Mouse (Mus musculus) T-helper 17 cell (primary cell): ENCODE measurements around the gene Rmdn3.

ENCODE experiments used
- in situ Hi-C, 2 experiments: fragments of 300-600 bp; cut with MboI, MseI; formaldehyde crosslinking; loops; 1 replicate in 1 of 2; 2 replicates in 1 of 2; pipeline ENCODE4 v1.15.1; 2025; ENCODE audit warnings: high pct_unique_total_duplicates in 2 of 2

The Rmdn3 gene

GRCm38 (mm10) chr2:119170282-119170681 is 13.4 kb upstream of the Rmdn3 start:
- in situ Hi-C loops, result no loop called here

DNA sequence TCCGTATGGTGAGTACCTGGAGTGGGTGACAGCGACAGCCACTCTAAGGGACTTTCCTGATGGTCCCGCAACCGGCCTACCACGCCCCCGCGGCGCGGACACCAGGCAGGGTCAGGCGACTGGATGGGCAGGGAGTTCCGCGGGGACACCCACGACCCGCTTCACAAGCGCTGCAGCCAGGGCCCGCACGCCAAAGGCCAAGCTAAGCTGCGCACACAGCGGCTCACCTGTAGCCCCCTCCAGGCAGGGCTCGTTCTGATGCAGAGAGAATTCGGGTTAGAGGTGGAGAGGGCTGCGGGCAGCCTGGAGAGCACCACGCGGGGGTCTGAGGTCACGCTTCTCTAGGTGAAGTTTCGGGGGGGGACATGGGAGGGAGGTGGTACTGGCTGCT is 11.0 kb upstream of the Rmdn3 start:
- in situ Hi-C loops, result no loop called here

- in situ Hi-C loops, result no loop called here
Measured at GRCm38 (mm10) chr2:119166901-119167865, 10.3 kb upstream of the Rmdn3 start, which contains the start of gene Gchfr. Gchfr (plus strand) TSS chr2:119167773.

- in situ Hi-C loops, result no loop called here
Measured at GRCm38 (mm10) chr2:119165401-119165800, 8.6 kb upstream of the Rmdn3 start.

DNA sequence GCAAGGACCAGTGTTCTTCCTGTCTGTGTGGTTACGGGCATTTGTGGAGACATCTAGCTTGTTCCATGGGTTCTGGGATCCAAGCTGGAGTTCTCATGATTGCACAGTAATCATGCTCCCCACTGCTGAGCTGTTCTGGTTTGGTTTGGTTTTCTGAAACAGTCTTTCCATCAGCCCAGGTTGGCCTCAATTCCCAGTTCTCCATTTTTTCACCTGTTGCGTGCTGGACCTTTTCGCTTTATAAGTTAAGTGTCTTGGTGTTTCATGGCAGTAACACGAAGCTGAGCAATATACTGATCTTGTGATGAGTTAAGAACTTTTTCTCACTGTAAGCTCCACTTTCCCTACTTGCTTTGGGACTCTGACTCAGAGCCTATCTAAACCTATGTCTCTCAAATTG is 7.2 kb upstream of the Rmdn3 start:
- in situ Hi-C loops, result loop anchor here in 1 of 2 experiments (5.0 kb wide), 1 partner anchor 33 kb away; no protein-coding TSS in a partner anchor

GRCm38 (mm10) chr2:119163135-119163534 is 6.3 kb upstream of the Rmdn3 start:
- in situ Hi-C loops, result loop anchor here in 1 of 2 experiments (5.0 kb wide), 1 partner anchor 34 kb away; no protein-coding TSS in a partner anchor

- in situ Hi-C loops, result loop anchor here in 1 of 2 experiments (5.0 kb wide), 1 partner anchor 36 kb away; no protein-coding TSS in a partner anchor
Measured at GRCm38 (mm10) chr2:119161247-119161646, 4.4 kb upstream of the Rmdn3 start.

- in situ Hi-C loops, result no loop called here
Measured at GRCm38 (mm10) chr2:119157836-119158235, 1.0 kb upstream of the Rmdn3 start.

- in situ Hi-C loops, result no loop called here
Measured at GRCm38 (mm10) chr2:119156081-119156680, 653 bp downstream of the Rmdn3 start.

- in situ Hi-C loops, result no loop called here
Measured at GRCm38 (mm10) chr2:119155388-119155787, 1.4 kb downstream of the Rmdn3 start.

DNA sequence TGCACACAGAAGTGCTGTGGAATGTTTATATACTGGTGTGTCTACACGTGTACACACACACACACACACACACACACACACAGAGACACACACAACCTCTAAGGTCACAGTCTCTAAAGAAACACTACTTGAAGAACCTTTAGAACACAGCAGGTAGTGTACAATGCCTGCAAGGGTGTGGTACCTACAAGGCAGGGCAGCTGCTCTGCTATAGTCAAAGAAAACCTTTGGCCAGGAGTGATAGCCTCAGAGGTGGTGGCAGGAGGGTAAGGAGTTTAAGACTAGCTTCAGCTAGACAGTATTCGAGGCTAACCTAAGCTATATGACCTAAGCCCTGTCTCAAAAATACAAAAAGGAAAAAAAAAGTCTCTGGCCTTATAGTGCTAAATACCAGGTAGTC is 2.2 kb downstream of the Rmdn3 start:
- in situ Hi-C loops, result no loop called here

- in situ Hi-C loops, result no loop called here
Measured at GRCm38 (mm10) chr2:119152255-119152654, 4.6 kb downstream of the Rmdn3 start.

- in situ Hi-C loops, result no loop called here
Measured at GRCm38 (mm10) chr2:119147775-119148174, 9.1 kb downstream of the Rmdn3 start.

DNA sequence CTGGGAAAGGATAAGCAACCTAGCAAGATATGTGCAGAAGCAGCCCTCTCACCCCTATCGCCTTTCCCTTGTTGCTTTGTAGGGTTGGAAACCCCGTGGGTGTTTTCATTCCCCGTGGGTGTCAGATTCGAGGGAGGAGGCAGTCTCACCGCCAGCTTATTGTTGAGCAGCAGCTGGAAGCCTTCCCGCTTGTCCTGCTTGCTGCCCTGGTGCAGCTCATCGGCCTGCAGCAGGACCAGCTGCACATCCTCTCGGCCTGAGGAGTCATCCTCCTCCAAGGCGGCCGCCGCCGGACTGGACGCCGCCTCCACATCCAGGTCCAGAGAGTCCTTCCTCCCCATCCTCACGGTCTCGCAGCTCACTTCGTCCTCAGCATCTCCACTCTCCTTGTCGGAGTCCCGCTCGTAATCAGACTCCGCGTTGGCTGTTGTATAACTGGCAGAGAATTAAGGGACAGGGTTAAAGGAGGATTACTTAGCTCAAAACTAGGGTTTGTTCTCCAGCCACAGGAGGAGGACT is 9.6 kb downstream of the Rmdn3 start:
- in situ Hi-C loops, result no loop called here

- in situ Hi-C loops, result no loop called here
Measured at GRCm38 (mm10) chr2:119146435-119146834, 10.4 kb downstream of the Rmdn3 start.

GRCm38 (mm10) chr2:119145199-119145598 is 11.6 kb downstream of the Rmdn3 start:
- in situ Hi-C loops, result no loop called here

DNA sequence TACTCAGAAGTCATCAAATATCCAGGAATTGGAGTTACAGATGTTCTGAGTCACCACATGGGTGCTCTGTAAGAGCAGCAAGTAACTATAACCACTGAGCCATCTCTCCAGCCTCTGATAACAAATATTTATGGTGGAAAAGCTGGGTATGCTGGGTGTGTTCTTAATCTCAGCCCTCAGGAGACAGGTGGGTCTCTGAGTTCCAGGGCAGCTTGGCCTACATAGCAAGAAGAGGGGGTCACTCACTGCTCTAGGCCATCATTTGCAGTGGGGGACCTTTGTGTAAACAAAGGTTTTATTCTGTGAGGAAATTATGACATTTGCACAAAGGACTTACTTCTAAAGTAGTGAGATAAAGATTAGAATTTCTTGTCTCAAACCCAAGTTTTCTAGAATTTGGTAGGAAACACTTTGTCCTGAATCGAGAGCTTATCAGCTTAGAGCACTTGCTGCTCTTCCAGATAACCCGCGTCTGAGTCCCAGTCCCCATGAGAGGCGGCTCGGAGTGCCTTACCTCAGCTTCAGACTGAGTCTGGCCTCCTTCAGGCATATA is 20.4 kb downstream of the Rmdn3 start:
- in situ Hi-C loops, result no loop called here

DNA sequence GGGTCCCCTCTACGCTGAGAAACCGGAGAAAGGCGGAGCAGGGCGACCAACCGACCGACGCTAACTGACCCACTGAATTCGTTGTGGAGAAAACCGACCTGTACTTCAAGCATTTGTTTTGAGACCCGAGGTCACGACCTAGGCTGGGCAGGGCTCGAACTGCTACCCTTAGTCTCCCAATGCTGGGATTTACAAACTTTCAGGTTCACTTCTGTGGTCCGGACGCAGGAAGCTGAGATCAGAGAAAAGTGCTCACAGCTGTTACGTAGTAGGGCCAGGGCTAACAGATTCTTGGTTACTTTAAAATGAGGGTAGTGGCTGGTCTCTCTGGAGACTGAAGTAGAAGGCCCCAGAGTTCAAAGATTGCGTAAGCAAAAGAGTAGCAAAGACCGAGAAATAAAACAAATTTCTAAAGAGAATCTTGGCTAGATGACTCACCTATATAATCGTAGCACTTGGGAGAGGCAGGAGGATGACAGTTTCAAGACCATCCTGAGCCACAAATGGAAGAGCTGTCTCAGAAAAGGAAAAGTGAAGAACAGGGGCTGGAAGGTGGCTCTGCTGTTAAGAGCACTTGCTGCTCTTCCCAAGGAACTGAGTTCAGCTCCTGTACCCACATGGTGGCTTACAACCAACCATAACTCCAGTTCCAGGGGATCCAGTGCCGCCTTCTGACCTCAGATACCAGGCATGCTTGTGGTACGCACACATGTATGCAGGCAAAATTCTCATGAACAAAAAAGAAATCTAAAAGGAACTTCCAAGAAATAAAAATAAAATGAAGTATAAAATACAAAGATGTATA is 43.5 kb downstream of the Rmdn3 start:
- in situ Hi-C loops, result loop anchor here in 1 of 2 experiments (5.0 kb wide), 1 partner anchor 76 kb away; no protein-coding TSS in a partner anchor

DNA sequence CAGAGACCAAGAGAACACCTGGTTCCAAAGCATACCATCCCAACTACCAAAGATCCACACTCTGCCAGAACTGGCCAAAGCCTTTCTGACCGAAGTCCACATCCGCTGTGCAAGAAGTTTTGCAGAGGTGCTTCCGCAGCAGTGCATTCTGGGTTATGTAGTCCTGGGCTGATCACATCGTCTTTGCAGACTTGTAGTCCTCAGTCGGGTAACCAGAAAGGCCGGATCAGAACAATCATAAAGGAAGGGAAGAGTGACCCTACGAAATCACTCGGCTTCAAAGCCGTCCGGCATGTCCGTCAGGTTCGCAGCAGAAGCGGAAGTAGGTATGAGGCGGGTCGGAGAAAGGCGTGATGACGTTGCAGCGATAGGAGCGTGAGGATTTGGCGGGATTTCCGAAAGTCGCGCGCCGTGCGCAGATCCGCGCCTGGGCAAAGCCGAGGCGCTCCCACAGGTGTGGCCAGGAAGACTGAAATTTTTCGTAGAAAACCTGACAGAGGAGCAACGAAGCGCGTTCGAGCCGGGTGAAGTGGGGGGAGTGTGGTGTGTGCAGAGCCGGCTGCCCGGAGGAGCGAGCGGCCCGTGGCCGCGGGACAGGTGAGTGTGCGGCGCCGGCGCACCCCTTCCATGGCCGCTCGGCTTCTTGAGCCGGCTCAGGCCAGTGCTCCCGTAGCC is 44.3 kb downstream of the Rmdn3 start, which contains the start of gene Rad51:
Gene Rad51 (plus strand): TSS at position 356 of the 675 bp plus-strand sequence.
- in situ Hi-C loops, result loop anchor here in 1 of 2 experiments (5.0 kb wide), 1 partner anchor 75 kb away; no protein-coding TSS in a partner anchor

DNA sequence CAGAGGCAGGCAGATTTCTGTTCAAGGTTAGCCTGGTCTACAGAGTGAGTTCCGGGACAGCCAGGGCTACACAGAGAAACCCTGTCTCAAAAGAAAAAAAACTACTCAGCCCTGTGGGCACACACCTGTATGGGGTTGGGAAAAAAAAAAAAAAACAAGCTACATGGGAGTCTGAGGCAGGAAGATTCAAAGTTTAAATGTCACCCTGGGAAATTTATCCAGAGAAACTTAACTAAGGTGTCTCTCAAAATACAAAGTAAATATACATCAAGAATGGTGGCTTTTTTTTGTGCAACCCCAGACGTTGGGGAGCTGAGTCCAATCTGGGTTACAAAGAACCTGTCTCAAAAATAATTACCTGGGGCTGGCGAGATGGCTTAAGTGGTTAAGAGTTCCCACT is 45.8 kb downstream of the Rmdn3 start:
- in situ Hi-C loops, result loop anchor here in 1 of 2 experiments (5.0 kb wide), 1 partner anchor 74 kb away; no protein-coding TSS in a partner anchor
